ENCODE assay signal across 24 mouse cellular contexts in genomic region chr14:30131256-30131655, GRCm38 (mm10).
DNase-seq lines count a peak whose midpoint lies in the region; ATAC-seq and TF ChIP-seq lines count a peak whose summit lies in the region.
"Had no signal": no experiment of that assay in that cellular context is flagged by ENCODE, and none has a peak within 500 bp of the region (broad histone marks: within the 10 kb centered on the region; RNA-seq: fewer than 3 reads in every experiment).

No protein-coding gene starts in this region.

- intact Hi-C loops in heart, postnatal 36 days (cut with DNase I) = loop anchor here (10.0 kb wide), 1 partner anchor 544 kb away; no protein-coding TSS in a partner anchor

- no peak for TF ChIP-seq CTCF in hindbrain, postnatal 0 days (IDR thresholded peaks at IDR 0.05; ENCODE audit: low read depth)
- TF ChIP-seq CTCF in CH12.LX (conservative IDR thresholded peaks at IDR 0.05 in 1 of 2, IDR thresholded peaks at IDR 0.05 in 1 of 2; ENCODE audit: low read depth in 2 of 2, low read length in 2 of 2) = no peak

- TF ChIP-seq EP300 in CH12.LX (IDR thresholded peaks at IDR 0.05; ENCODE audit: low read length) = no peak

- H3K79me2 ChIP-seq in CH12.LX (replicated peaks; ENCODE audit: control insufficient read depth, extremely low read depth, insufficient read depth, poor library complexity, severe bottlenecking) = no peaks in the 10 kb centered on the region

- TF ChIP-seq RAD21 in CH12.LX (IDR thresholded peaks at IDR 0.05; ENCODE audit: low read depth, low read length) = no peak

- peaks cover 13% of the 10 kb centered on the region for H3K4me1 ChIP-seq in hindbrain, embryonic 10.5 days (replicated peaks)
- no peaks in the 10 kb centered on the region for H3K4me1 ChIP-seq in hindbrain, postnatal 0 days (ENCODE audit: insufficient read depth, low read length)
- peaks cover 3 to 48% of the 10 kb centered on the region in 2 experiments; a peak in 3 of 4 replicates for H3K4me1 ChIP-seq in CH12.LX (ENCODE audit: control insufficient read depth in 1 of 2, insufficient read depth in 2 of 2)
- H3K4me1 ChIP-seq: forebrain, embryonic 13.5 days; hindbrain, embryonic 13.5 days had no signal

- H3K4me2 ChIP-seq in hindbrain, postnatal 0 days (ENCODE audit: low read depth, low read length) = no peak overlapping the region
- H3K4me2 ChIP-seq in CH12.LX (ENCODE audit: insufficient read depth, low read depth, poor library complexity, severe bottlenecking) = no peak overlapping the region
- H3K4me2 ChIP-seq: forebrain, embryonic 13.5 days; heart, embryonic 13.5 days; hindbrain, embryonic 13.5 days had no signal

- 6% methylated on average over 3 of the region's 3 CpGs for WGBS in hindbrain, embryonic 10.5 days
- 12% methylated on average over 3 of the region's 3 CpGs for WGBS in hindbrain, postnatal 0 days

- in situ Hi-C loops in CH12.LX (cut with MboI; ENCODE audit: low pct_ligation_motif_present, low pct_unique_long_range_greater_than_20kb, low sequenced_read_pairs) = loop anchor here (5.0 kb wide), 1 partner anchor 241 kb away; no protein-coding TSS in a partner anchor

- DNase-seq in hindbrain, embryonic 10.5 days (ENCODE audit: low spot score) = no peak
- no peak for DNase-seq in hindbrain, postnatal 0 days (ENCODE audit: low spot score)
- DNase-seq in CH12.LX (ENCODE audit: extremely low read depth) (peak; percentile 68), R1 (ENCODE audit: low read depth, low spot score) (peak; percentile 9)
- peak; percentile 43 for DNase-seq in adrenal gland, postnatal 14 days
- no peak for DNase-seq in thymus, postnatal 10 days (ENCODE audit: low spot score in 2 of 2)
- DNase-seq in right cerebral cortex, postnatal 36 days (ENCODE audit: low spot score in 2 of 2) = no peak
- no peak for DNase-seq in heart, postnatal 36 days
- DNase-seq: cerebellum, adult 18-20 months; cerebellum, adult 9-10 months; gastrocnemius, postnatal 10 days; gastrocnemius, postnatal 36 days; heart, adult 2 months; heart, postnatal 14 days had no signal

- H3K27ac ChIP-seq in hindbrain, embryonic 10.5 days = peak overlapping the region; percentile 46; the same call in 1 of the 2 replicates
- no peak overlapping the region for H3K27ac ChIP-seq in hindbrain, postnatal 0 days
- no peak overlapping the region for H3K27ac ChIP-seq in CH12.LX (ENCODE audit: insufficient read depth, low read depth)
- H3K27ac ChIP-seq: forebrain, embryonic 10.5 days; forebrain, embryonic 13.5 days; heart, adult 2 months; heart, embryonic 10.5 days; heart, embryonic 13.5 days; hindbrain, embryonic 13.5 days had no signal

- no peak for ATAC-seq in hindbrain, postnatal 0 days
- ATAC-seq: CD4-positive, CD25-positive, alpha-beta regulatory T cell, adult 4 months; forebrain, embryonic 13.5 days; forebrain, embryonic 16.5 days; hindbrain, embryonic 16.5 days; inflammation-experienced regulatory T-cells, adult 6 months; intestine, embryonic 16.5 days had no signal

- no peaks in the 10 kb centered on the region for H3K9me3 ChIP-seq in hindbrain, embryonic 10.5 days
- no peaks in the 10 kb centered on the region for H3K9me3 ChIP-seq in hindbrain, postnatal 0 days (ENCODE audit: low read length)
- H3K9me3 ChIP-seq in CH12.LX (replicated peaks; ENCODE audit: low read length) = no peaks in the 10 kb centered on the region
- H3K9me3 ChIP-seq: forebrain, embryonic 10.5 days; forebrain, embryonic 13.5 days; heart, embryonic 10.5 days; heart, embryonic 13.5 days; hindbrain, embryonic 13.5 days had no signal

- peaks cover 19% of the 10 kb centered on the region; the same call in 1 of the 2 replicates for H3K27me3 ChIP-seq in hindbrain, embryonic 10.5 days (ENCODE audit: insufficient read depth, poor library complexity, severe bottlenecking)
- no peaks in the 10 kb centered on the region for H3K27me3 ChIP-seq in hindbrain, postnatal 0 days (ENCODE audit: insufficient read depth, low read length)
- H3K27me3 ChIP-seq in CH12.LX (replicated peaks) = no peaks in the 10 kb centered on the region
- H3K27me3 ChIP-seq: forebrain, embryonic 13.5 days; heart, embryonic 13.5 days had no signal

- H3K9ac ChIP-seq in hindbrain, postnatal 0 days (replicated peaks; ENCODE audit: low read length) = no peak overlapping the region
- H3K9ac ChIP-seq in CH12.LX (ENCODE audit: insufficient read depth, low read depth) = no peak overlapping the region
- H3K9ac ChIP-seq: forebrain, embryonic 13.5 days; heart, embryonic 13.5 days; hindbrain, embryonic 13.5 days had no signal

- dilution Hi-C loops in CH12.LX (cut with MboI; ENCODE audit: extremely low pct_ligation_motif_present, extremely low pct_unique_long_range_greater_than_20kb, low sequenced_read_pairs) = no loop called here

- no peak for TF ChIP-seq POLR2A in CH12.LX (IDR thresholded peaks at IDR 0.05; ENCODE audit: low read depth, low read length)

- H3K36me3 ChIP-seq in hindbrain, embryonic 10.5 days = no peaks in the 10 kb centered on the region
- H3K36me3 ChIP-seq in hindbrain, postnatal 0 days (ENCODE audit: insufficient read depth, low read length) = no peaks in the 10 kb centered on the region
- no peaks in the 10 kb centered on the region for H3K36me3 ChIP-seq in CH12.LX (replicated peaks in 1 of 2; ENCODE audit: control insufficient read depth in 1 of 2, insufficient read depth in 1 of 2, low read length in 1 of 2)
- H3K36me3 ChIP-seq: forebrain, embryonic 10.5 days; heart, embryonic 10.5 days; heart, embryonic 13.5 days; hindbrain, embryonic 13.5 days had no signal

- no peak overlapping the region for H3K4me3 ChIP-seq in hindbrain, embryonic 10.5 days
- H3K4me3 ChIP-seq in hindbrain, postnatal 0 days (ENCODE audit: low read length) = no peak overlapping the region
- H3K4me3 ChIP-seq in CH12.LX (replicated peaks in 1 of 3; ENCODE audit: low read depth in 2 of 3, low read length in 2 of 3, poor library complexity in 1 of 3) = no peak overlapping the region
- H3K4me3 ChIP-seq: forebrain, embryonic 10.5 days; forebrain, embryonic 13.5 days; heart, adult 2 months; heart, embryonic 10.5 days; heart, embryonic 13.5 days; hindbrain, embryonic 13.5 days had no signal

TF ChIP-seq in CH12.LX, 34 proteins besides CTCF, POLR2A, EP300 and RAD21:
- TF ChIP-seq USF1 (IDR thresholded peaks at IDR 0.05; ENCODE audit: low read depth, low read length) = no peak
- no peak for TF ChIP-seq USF2 (conservative IDR thresholded peaks at IDR 0.05; ENCODE audit: low read depth, low read length)
- TF ChIP-seq IRF4 (IDR thresholded peaks at IDR 0.05; ENCODE audit: low read depth, low read length) = peak; percentile 15; the same call in 1 of the 2 replicates
- no peak for TF ChIP-seq MAX (IDR thresholded peaks at IDR 0.05; ENCODE audit: low read length)
- TF ChIP-seq MEF2A (IDR thresholded peaks at IDR 0.05; ENCODE audit: borderline replicate concordance, low read depth, low read length) = no peak
- peak; percentile 50; the same call in 1 of the 2 replicates for TF ChIP-seq CHD2 (IDR thresholded peaks at IDR 0.05; ENCODE audit: low read length)
- no peak for TF ChIP-seq ZNF384 (IDR thresholded peaks at IDR 0.05; ENCODE audit: low read depth, low read length)

Comparison
In these comparisons a context has a peak if more than half of its experiments do, and no peak if none do; other contexts are left out.
1. DNase-seq: peak in CH12.LX (single experiment), R1 (single experiment) and adrenal gland, postnatal 14 days (single experiment); none in hindbrain, embryonic 10.5 days (single experiment), hindbrain, postnatal 0 days (single experiment), thymus, postnatal 10 days (0 of 2), right cerebral cortex, postnatal 36 days (0 of 2) and heart, postnatal 36 days (0 of 2).